Mouse (Mus musculus): ENCODE measurements around the gene Sval2. TPM values are rescaled to one million over a fixed set of nuclear protein-coding genes. Genes with fewer than 3 reads are reported as not detected.

The Sval2 gene
- polyA plus RNA-seq (2017; shearing (Covaris generic)), result not detected

GRCm38 (mm10) chr6:41852689-41853088 is at the start of gene Sval2:
Gene Sval2 (plus strand): TSS chr6:41852989.

GRCm38 (mm10) chr6:41847235-41847634 is 5.6 kb upstream of the Sval2 start, which contains the start of gene Pip:
Gene Pip (plus strand): TSS chr6:41847535.

Other genes starting within 250 kb of the Sval2 start
- 10 to 100 TPM; 25.5 to 32.7 TPM for gene Ephb6, start 247.5 kb upstream of the Sval2 start, polyA plus RNA-seq (2017; shearing (Covaris generic))
- under 1 TPM; 0.21 to 0.35 TPM for gene Trpv6, start 216.6 kb upstream of the Sval2 start, polyA plus RNA-seq (2017; shearing (Covaris generic))
- gene Trpv5, start 172.2 kb upstream of the Sval2 start, polyA plus RNA-seq (2017; shearing (Covaris generic)), result under 1 TPM in 1 of 2 experiments, not detected in 1; 0.12 TPM
- not detected for gene Llcfc1, start 168.6 kb upstream of the Sval2 start, polyA plus RNA-seq (2017; shearing (Covaris generic))
- under 1 TPM; 0.25 to 0.52 TPM for gene Kel, start 148.7 kb upstream of the Sval2 start, polyA plus RNA-seq (2017; shearing (Covaris generic))
- not detected for gene Olfr459, start 77.8 kb upstream of the Sval2 start, polyA plus RNA-seq (2017; shearing (Covaris generic))
- not detected for gene Pip, start 5.5 kb upstream of the Sval2 start, polyA plus RNA-seq (2017; shearing (Covaris generic))
- not detected for gene Sval1, start 98.6 kb downstream of the Sval2 start, polyA plus RNA-seq (2017; shearing (Covaris generic))
- gene Sval3, start 115.2 kb downstream of the Sval2 start, polyA plus RNA-seq (2017; shearing (Covaris generic)), result not detected
- not detected for gene Sva, start 185.4 kb downstream of the Sval2 start, polyA plus RNA-seq (2017; shearing (Covaris generic))

Measured in activated CD4-positive, CD25-positive, alpha-beta regulatory T cell (primary cell).